Mouse (Mus musculus) gastrocnemius, adult 2 months (tissue): ENCODE results near the gene Jagn1. TPM values are rescaled to one million over a fixed set of nuclear protein-coding genes. Genes with fewer than 3 reads are reported as not detected.

Source experiments
- DNase-seq: peaks from one replicate; pipeline ENCODE4 v3.0.0; 2022
- H3K27ac ChIP-seq: fragments of 200-600 bp; 2 replicates; pipeline ENCODE4 v1.8.1; 2022; ENCODE audit warnings: mild to moderate bottlenecking
- H3K4me3 ChIP-seq: fragments of 200-600 bp; 2 replicates; pipeline ENCODE4 v1.8.1; 2022; ENCODE audit warnings: mild to moderate bottlenecking, moderate library complexity
- CTCF ChIP-seq: fragments of 200-600 bp; IDR thresholded peaks from 2 replicates; pipeline ENCODE4 v1.8.1; 2022; ENCODE audit warnings: antibody characterized with exemption, mild to moderate bottlenecking, moderate library complexity
- intact Hi-C: fragments of 180-260 bp; cut with DNase I; formaldehyde crosslinking; loops from one replicate; pipeline ENCODE4 v1.15.1; 2025
- total RNA-seq, 2 experiments: library from RNA; stranded (reverse); gene quantifications; 2 replicates each; pipeline ENCODE4 v1.2.3; 2021

Gene Jagn1
- total RNA-seq, 2 experiments from 2014 or later, result 28.2 to 29.7 TPM

DNA sequence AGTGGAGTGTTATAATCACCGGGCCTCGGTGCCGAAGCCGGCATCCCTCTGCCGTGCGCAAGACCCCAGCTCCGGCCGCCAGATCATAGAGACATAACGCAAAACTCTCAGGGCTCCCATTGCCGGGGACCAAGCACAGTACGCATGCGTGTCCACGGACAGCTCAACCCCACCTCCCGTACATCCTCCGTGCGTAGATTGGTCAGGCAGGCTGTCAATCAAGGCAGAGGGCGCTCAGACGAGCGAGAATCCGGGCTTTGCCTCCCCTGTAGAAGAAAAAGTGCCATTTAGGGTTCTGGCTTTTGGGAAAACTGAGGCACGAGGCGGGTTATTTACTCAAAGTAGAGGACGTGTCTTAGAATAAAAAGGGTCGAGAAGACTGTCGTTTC lies 23.2 kb upstream of the Jagn1 start, which contains the start of gene Rpusd3:
Gene Rpusd3, minus strand, starts transcription at position 142 of the 389 bp plus-strand sequence.
- TF ChIP-seq CTCF, result no peak
- Histone ChIP-seq H3K27ac (peak within 1 kb of the TSS; percentile 91), H3K4me3 (peak within 1 kb of the TSS; percentile 91)
- peak; percentile 100 for DNase-seq
- intact Hi-C loops, result no loop called here

DNA sequence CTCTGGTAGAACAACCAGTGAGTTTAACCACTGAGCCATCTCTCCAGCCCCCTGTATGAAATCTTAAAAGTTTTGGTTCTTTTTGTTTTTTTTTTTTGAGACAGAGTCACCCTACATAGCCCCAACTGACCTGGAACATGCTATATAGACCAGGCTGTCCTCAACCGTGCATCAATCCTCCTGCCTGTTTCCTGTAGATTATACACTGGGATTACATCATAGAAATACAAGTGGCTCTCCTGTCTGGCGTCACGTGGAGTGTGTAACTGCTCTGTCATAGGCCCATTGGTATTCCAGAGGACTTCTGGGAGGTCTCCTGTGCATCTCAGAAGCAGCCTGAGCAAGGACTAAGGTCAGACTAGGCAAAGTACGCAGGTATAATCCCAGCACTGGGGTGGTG lies 19.4 kb upstream of the Jagn1 start:
- no peak overlapping the region for H3K4me3 ChIP-seq
- TF ChIP-seq CTCF, result no peak
- no peak overlapping the region for H3K27ac ChIP-seq
- intact Hi-C loops, result no loop called here
- no peak for DNase-seq

DNA sequence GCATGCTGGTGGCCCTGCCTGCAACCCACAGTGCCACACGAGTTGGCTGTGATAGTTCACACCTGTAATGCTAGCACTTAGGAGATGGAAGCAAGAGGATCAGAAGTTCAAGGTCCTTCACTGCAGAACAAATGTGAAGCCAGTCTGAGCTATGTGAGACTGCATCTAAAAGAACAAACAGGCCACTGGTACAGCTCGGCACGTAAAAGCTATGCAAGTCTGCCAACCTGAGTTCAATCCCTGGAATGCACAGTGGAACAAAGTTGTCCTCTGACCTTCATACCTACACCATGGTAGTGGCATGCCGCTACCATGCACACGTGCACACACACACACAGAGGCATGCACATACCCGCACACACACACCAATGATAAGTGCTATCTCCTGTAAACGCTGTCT lies 18.2 kb upstream of the Jagn1 start:
- intact Hi-C loops, result no loop called here
- Histone ChIP-seq H3K27ac (no peak overlapping the region), H3K4me3 (no peak overlapping the region)
- TF ChIP-seq CTCF, result peak; percentile 35
- DNase-seq, result no peak

DNA sequence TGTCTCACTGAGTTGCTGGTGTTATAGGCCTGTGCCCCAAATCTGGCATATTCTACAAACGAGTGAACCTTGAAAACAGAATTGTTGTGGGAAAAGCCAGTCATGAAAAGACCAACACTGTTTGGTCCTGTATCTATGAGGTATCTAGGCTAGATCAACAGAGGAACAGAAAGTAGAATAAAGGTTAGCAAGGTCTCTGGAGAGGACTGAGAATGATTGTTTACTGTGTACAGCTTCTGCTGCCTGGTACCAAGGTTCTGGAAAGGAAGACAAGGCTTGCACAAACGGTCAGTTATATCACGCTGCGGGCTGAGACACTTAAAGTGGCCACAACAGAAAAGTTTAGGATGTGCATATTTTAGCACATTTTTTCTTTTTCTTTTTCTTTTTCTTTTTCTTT lies 15.7 kb upstream of the Jagn1 start:
- H3K27ac ChIP-seq, result no peak overlapping the region
- intact Hi-C loops, result no loop called here
- no peak overlapping the region for H3K4me3 ChIP-seq
- no peak for TF ChIP-seq CTCF
- no peak for DNase-seq

DNA sequence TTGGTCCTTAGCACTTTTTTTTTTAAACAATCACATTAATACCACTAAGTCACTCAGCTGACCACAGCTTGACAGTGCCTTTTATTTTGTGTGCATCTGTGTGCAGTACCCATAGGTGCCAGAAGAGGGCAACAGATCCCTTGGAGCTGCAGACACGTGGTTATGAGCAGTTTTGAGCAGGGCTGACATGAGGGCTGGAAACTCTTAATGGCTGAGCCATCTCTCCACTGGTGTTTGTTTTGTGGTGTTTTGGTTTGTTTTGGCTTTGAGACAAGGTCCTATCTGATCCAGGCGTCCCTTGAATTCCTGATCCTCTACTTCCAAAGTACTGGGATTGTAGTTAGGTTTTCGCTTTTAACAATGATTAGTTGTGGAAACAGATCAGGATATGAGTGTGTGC lies 15.0 kb upstream of the Jagn1 start:
- DNase-seq, result no peak
- peak; percentile 58 for TF ChIP-seq CTCF
- H3K4me3 ChIP-seq, result no peak overlapping the region
- intact Hi-C loops, result no loop called here
- no peak overlapping the region for H3K27ac ChIP-seq

- no peak overlapping the region for H3K4me3 ChIP-seq
- H3K27ac ChIP-seq, result no peak overlapping the region
- DNase-seq, result no peak
- intact Hi-C loops, result no loop called here
- no peak for TF ChIP-seq CTCF
Measured at GRCm38 (mm10) chr6:113428006-113428405, 14.4 kb upstream of the Jagn1 start.

DNA sequence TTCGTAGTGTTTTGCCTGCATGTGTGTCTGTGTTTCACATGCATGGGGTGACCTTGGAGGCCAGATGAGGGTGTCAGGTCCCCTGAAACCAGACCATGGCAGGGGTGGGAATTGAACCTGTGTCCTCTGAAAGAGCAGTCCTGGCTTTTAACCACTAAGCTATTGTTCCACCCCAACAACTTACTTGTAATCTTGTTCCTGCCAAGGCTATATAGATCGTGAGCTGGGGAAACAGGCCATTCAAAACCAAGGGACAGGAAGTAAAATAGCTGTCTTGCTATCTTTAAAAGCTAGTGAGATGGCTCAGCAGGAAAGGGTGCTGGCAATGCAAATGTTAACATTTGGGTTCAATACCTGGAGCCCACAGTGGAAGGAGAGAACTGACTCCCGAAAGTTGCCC lies 12.4 kb upstream of the Jagn1 start:
- H3K4me3 ChIP-seq, result no peak overlapping the region
- intact Hi-C loops, result no loop called here
- no peak for TF ChIP-seq CTCF
- no peak overlapping the region for H3K27ac ChIP-seq
- DNase-seq, result no peak

GRCm38 (mm10) chr6:113430846-113431245 lies 11.5 kb upstream of the Jagn1 start:
- DNase-seq, result no peak
- TF ChIP-seq CTCF, result no peak
- no peak overlapping the region for H3K27ac ChIP-seq
- H3K4me3 ChIP-seq, result no peak overlapping the region
- intact Hi-C loops, result no loop called here

DNA sequence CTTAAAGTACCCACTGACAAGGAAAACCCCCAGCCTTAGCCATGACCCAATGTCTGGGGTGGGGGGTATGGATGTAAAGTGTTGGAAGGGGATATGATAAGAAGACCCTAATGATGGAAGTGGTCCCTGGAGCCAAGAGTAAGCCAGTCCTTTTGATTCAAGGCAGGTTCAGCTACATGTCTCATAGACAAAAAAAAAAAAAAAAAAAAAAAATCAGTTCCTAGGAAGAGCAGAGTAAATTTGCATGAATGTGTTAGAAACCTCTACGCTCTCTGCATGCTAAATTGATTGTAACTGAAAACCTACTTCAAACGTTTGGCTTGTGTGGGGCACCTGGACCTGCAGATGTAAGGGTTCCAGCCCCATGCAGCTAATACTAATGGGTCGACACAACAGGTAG lies 10.6 kb upstream of the Jagn1 start:
- intact Hi-C loops, result no loop called here
- TF ChIP-seq CTCF, result no peak
- no peak for DNase-seq
- H3K27ac ChIP-seq, result no peak overlapping the region
- no peak overlapping the region for H3K4me3 ChIP-seq

- Histone ChIP-seq H3K4me3 (no peak overlapping the region), H3K27ac (no peak overlapping the region)
- no peak for DNase-seq
- TF ChIP-seq CTCF, result no peak
- intact Hi-C loops, result no loop called here
Measured at GRCm38 (mm10) chr6:113433661-113434060, 8.7 kb upstream of the Jagn1 start.

- no peak overlapping the region for H3K4me3 ChIP-seq
- no peak overlapping the region for H3K27ac ChIP-seq
- no peak for DNase-seq
- no peak for TF ChIP-seq CTCF
- intact Hi-C loops, result no loop called here
Measured at GRCm38 (mm10) chr6:113434691-113435090, 7.7 kb upstream of the Jagn1 start.

DNA sequence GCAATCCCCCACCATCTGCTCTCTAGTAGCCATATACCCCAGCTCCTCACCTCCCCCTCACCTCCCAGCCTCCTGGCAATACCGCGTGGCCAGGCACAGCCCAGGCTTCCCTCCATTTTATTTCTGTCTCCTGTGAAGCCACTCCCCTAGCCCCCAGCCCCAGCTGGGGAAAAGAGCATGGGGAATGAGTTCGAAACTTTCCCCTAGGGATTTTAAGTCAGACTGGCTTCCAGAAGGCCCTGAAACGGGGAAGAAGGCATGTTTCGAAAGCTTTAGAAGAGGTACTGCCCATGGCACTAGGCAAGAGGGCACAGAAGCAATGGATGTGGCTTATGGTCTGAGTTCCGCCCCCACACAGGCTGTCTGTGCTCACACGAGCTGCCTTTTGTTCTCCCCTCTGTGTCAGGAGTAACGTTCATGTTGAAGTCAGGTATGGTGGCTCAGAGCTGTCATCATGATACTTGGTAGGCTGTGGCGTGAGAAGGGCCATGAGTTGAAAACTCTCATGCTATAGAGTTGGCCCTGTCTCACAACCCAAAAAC lies 6.6 kb upstream of the Jagn1 start, which contains the start of gene Cidec:
Gene Cidec, minus strand, starts transcription at position 97 of the 542 bp plus-strand sequence.
- intact Hi-C loops, result no loop called here
- no peak within 1 kb of the TSS for H3K4me3 ChIP-seq
- H3K27ac ChIP-seq, result no peak within 1 kb of the TSS
- no peak for DNase-seq
- no peak for TF ChIP-seq CTCF

DNA sequence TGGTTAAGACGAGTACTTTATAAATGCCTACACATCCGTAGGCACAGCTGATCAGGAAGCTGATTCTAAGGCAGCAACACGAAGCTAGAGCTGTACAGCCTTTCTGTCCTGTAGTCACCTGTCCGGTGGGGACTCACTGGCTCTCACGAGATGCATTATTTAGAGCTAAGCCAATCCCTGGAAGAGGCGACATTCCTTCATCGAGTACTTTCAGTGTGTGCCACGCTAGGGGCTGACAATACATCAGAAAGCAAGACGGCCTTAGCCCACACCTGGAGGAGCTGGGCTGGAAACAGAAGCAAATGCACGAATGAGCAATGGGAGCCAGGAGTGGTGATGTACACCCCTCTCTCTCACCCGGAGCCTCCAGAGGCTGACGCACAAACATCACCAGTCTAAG lies 5.2 kb upstream of the Jagn1 start:
- intact Hi-C loops, result no loop called here
- Histone ChIP-seq H3K4me3 (no peak overlapping the region), H3K27ac (no peak overlapping the region)
- no peak for TF ChIP-seq CTCF
- no peak for DNase-seq

GRCm38 (mm10) chr6:113438721-113439430 lies 3.5 kb upstream of the Jagn1 start:
- no peak for DNase-seq
- no peak for TF ChIP-seq CTCF
- H3K4me3 ChIP-seq, result no peak overlapping the region
- intact Hi-C loops, result no loop called here
- no peak overlapping the region for H3K27ac ChIP-seq
